Mouse (Mus musculus) C3H10T1/2 (cell line): ENCODE data around the gene Dock2. TPM values are rescaled to one million over a fixed set of nuclear protein-coding genes. Genes with fewer than 3 reads are reported as not detected.

Experiments used
- polyA plus RNA-seq, 2 experiments: library from polyadenylated mRNA; unstranded; fragments of >200 nt; fragmentation: generic; extraction: Trizol; gene quantifications; one replicate each; pipeline ENCODE4 v1.2.1; 2012; ENCODE audit warnings: missing spikeins in 2 of 2

The Dock2 gene
- polyA plus RNA-seq = not detected

DNA sequence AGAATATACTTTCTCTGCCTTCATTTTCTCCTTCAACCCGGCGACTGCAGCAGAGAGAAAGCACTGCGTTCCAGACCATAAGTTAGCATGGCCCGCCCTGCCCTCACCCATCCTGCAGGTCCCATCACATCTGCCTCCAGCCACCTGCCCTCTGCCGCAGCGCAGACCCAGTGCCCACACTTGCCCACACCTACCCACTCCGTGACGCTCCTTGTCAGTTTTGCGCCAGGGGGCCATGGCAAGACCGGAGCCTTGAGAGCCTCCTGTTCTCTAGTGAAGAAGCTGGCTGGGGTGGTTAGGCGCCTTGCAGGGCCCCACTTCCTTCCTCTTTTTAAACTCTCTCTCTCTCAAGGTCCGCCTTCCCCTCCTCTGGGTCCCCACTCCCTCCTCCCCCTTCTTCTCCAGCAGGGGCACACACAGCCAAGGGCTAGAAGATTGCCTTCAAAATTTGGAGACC lies at the start of gene Dock2:
Dock2 (minus strand) TSS at position 306 of the 457 bp plus-strand sequence.

DNA sequence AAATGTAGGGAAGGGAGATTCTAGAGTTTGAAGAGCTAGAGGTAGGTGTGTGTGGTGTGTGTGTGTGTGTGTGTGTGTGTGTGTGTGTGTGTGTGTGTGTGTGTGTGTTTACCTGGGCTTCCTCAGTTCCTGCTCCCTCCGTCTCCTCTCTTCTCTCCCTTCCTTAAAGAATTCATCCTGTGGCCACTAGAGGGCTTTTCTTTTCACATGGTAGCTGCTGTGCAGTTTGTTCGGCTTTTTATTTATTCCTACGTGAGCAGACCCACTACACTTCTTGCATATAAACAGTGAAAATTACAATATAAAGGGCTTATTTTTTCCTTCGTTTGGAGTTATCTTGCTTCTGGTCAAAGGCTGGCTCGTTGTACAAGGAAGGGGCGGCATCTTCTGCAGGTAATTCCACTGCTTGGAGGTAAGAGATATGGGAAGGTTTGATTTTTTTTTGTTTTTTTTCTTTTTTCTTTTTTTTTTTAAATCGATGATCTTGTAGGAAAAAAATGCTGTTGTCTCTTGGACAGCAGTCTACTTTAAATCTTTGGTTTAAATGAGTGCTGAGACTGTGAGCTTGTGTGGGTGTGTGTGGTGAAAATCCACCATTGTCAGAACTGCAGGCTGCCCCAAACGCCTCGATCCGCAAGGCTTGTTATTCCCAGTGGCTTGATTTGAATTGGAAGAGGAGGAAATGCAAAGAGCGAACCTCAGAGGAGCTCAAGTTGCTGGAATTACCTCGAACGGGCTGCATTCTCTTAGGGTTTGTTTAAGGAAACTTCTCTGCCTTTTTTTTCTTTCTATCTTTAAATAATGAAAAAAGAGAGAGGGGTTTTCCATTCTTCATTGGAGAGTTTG lies 468.9 kb downstream of the Dock2 start, which contains the start of gene Fam196b:
Fam196b (plus strand) TSS at position 289 of the 846 bp plus-strand sequence.

DNA sequence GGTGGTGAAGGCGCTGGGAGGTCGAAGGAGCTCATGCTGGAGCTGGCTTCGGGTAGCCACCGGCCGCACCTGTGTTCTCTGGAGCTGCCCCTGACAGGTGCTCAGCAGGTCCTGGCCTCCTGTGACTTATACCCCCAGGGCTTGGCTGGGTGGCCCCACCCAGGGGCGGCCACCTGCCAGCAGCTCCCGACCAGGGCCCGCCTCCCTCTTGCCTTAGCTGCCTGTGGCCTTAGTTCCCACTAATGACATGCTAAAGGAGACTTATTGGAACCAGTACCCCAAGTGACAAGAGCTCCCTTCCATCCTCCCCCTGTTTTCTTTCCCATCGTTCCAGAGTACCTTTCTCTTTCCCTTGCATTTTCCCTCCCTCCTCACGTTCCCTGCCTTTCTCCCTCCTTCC lies 575.7 kb downstream of the Dock2 start, which contains the start of gene Foxi1:
Foxi1 (minus strand) TSS at position 101 of the 400 bp plus-strand sequence.

Other genes with a start within 250 kb of the Dock2 start
- 1 to 10 TPM in 1 of 2 experiments, under 1 TPM in 1; 0.70 to 7.3 TPM for gene Spdl1, start 49.7 kb upstream of the Dock2 start, polyA plus RNA-seq